Mouse (Mus musculus): Measurements from ENCODE around the gene Prss37. TPM values are rescaled to one million over a fixed set of nuclear protein-coding genes. Genes with fewer than 3 reads are reported as not detected.

The Prss37 gene
- not detected in 2 replicates for polyA plus RNA-seq (2015; fragmentation: Nextera tagmentation; extraction: Ambion mirVana)

GRCm38 (mm10) chr6:40519408-40519807 lies at the start of gene Prss37:
Prss37 (minus strand) TSS chr6:40519508.

GRCm38 (mm10) chr6:40554950-40555349 lies 35.6 kb upstream of the Prss37 start, which contains the start of gene Olfr461:
Olfr461 (minus strand) TSS chr6:40555050.

GRCm38 (mm10) chr6:40493229-40493628 lies 26.1 kb downstream of the Prss37 start, which contains the start of gene Tas2r108:
Tas2r108 (plus strand) TSS chr6:40493529.

GRCm38 (mm10) chr6:40490933-40491332 lies 28.4 kb downstream of the Prss37 start, which contains the start of gene Tas2r137:
Tas2r137 (plus strand) TSS chr6:40491233.

GRCm38 (mm10) chr6:40470916-40471719 lies 48.2 kb downstream of the Prss37 start, which contains the start of gene Ssbp1:
Ssbp1 (plus strand) TSS chr6:40471352.

Other genes with a start within 250 kb of the Prss37 start
- gene Agk, start 194.3 kb downstream of the Prss37 start, polyA plus RNA-seq (2015; fragmentation: Nextera tagmentation; extraction: Ambion mirVana), result 16.7 and 18.8 TPM in 2 replicates
- gene E330009J07Rik, start 83.4 kb downstream of the Prss37 start, polyA plus RNA-seq (2015; fragmentation: Nextera tagmentation; extraction: Ambion mirVana), result 1.4 and 1.6 TPM in 2 replicates
- gene Wee2, start 80.4 kb downstream of the Prss37 start, polyA plus RNA-seq (2015; fragmentation: Nextera tagmentation; extraction: Ambion mirVana), result not detected in 2 replicates
- 97.5 TPM in 2 replicates for gene Ssbp1, start 48.2 kb downstream of the Prss37 start, polyA plus RNA-seq (2015; fragmentation: Nextera tagmentation; extraction: Ambion mirVana)
- not detected in 2 replicates for gene Tas2r137, start 28.3 kb downstream of the Prss37 start, polyA plus RNA-seq (2015; fragmentation: Nextera tagmentation; extraction: Ambion mirVana)
- not detected in 2 replicates for gene Tas2r108, start 26.0 kb downstream of the Prss37 start, polyA plus RNA-seq (2015; fragmentation: Nextera tagmentation; extraction: Ambion mirVana)
- not detected in 2 replicates for gene Olfr461, start 35.5 kb upstream of the Prss37 start, polyA plus RNA-seq (2015; fragmentation: Nextera tagmentation; extraction: Ambion mirVana)
- gene Olfr460, start 50.0 kb upstream of the Prss37 start, polyA plus RNA-seq (2015; fragmentation: Nextera tagmentation; extraction: Ambion mirVana), result not detected in 2 replicates
- 0.64 and 1.7 TPM in 2 replicates for gene Clec5a, start 66.3 kb upstream of the Prss37 start, polyA plus RNA-seq (2015; fragmentation: Nextera tagmentation; extraction: Ambion mirVana)
- gene Tas2r138, start 93.8 kb upstream of the Prss37 start, polyA plus RNA-seq (2015; fragmentation: Nextera tagmentation; extraction: Ambion mirVana), result not detected in 2 replicates
- 0.19 and 0.21 TPM in 2 replicates for gene Mgam, start 109.3 kb upstream of the Prss37 start, polyA plus RNA-seq (2015; fragmentation: Nextera tagmentation; extraction: Ambion mirVana)